Comparison of ENCODE assay signal across 8 mouse cellular contexts in genomic region chr6:39205650-39206580, GRCm38 (mm10). TPM values are rescaled to one million over a fixed set of nuclear protein-coding genes. Genes with fewer than 3 reads are reported as not detected.
DNase-seq lines count a peak whose midpoint lies in the region; ATAC-seq lines count a peak whose summit lies in the region.

No protein-coding gene starts in this region.

- peak overlapping the region; percentile 74 for H3K4me3 ChIP-seq in forebrain, embryonic 10.5 days
- H3K4me3 ChIP-seq in hindbrain, embryonic 14.5 days (replicated peaks; ENCODE audit: low read length) = peak overlapping the region; percentile 98
- H3K4me3 ChIP-seq in liver, embryonic 15.5 days (replicated peaks) = peak overlapping the region; percentile 99
- peak overlapping the region; percentile 99 for H3K4me3 ChIP-seq in neural tube, embryonic 11.5 days (ENCODE audit: low read depth, low read length)

- H3K4me1 ChIP-seq in forebrain, embryonic 10.5 days = peaks cover 20% of the 10 kb centered on the region
- peaks cover 16% of the 10 kb centered on the region for H3K4me1 ChIP-seq in hindbrain, embryonic 14.5 days (replicated peaks; ENCODE audit: control insufficient read depth, insufficient read depth, low read length)
- H3K4me1 ChIP-seq in liver, embryonic 15.5 days (replicated peaks) = peaks cover 37% of the 10 kb centered on the region
- peaks cover 4% of the 10 kb centered on the region; the same call in 1 of the 2 replicates for H3K4me1 ChIP-seq in neural tube, embryonic 11.5 days (ENCODE audit: control insufficient read depth, insufficient read depth, low read length)

- H3K36me3 ChIP-seq in forebrain, embryonic 10.5 days (replicated peaks) = peaks cover under 1% of the 10 kb centered on the region; the same call in 1 of the 2 replicates
- no peaks in the 10 kb centered on the region for H3K36me3 ChIP-seq in hindbrain, embryonic 14.5 days (replicated peaks; ENCODE audit: control insufficient read depth, insufficient read depth)
- H3K36me3 ChIP-seq in liver, embryonic 15.5 days (replicated peaks) = 0 out of 2 replicates have a peak, but pooled peaks cover 3% of the 10 kb centered on the region
- no peaks in the 10 kb centered on the region for H3K36me3 ChIP-seq in neural tube, embryonic 11.5 days (ENCODE audit: control insufficient read depth, insufficient read depth, low read length)

- peak overlapping the region; percentile 88 for H3K4me2 ChIP-seq in hindbrain, embryonic 14.5 days (replicated peaks)
- H3K4me2 ChIP-seq in liver, embryonic 15.5 days = peak overlapping the region; percentile 96
- H3K4me2 ChIP-seq in neural tube, embryonic 11.5 days (ENCODE audit: low read depth) = peak overlapping the region; percentile 74

- H3K9me3 ChIP-seq in forebrain, embryonic 10.5 days = no peaks in the 10 kb centered on the region
- no peaks in the 10 kb centered on the region for H3K9me3 ChIP-seq in hindbrain, embryonic 14.5 days (ENCODE audit: control insufficient read depth, low read length)
- H3K9me3 ChIP-seq in liver, embryonic 15.5 days (replicated peaks) = no peaks in the 10 kb centered on the region
- no peaks in the 10 kb centered on the region for H3K9me3 ChIP-seq in neural tube, embryonic 11.5 days (ENCODE audit: control insufficient read depth, low read length)

- H3K9ac ChIP-seq in hindbrain, embryonic 14.5 days = peak overlapping the region; percentile 99
- H3K9ac ChIP-seq in liver, embryonic 15.5 days = peak overlapping the region; percentile 100
- H3K9ac ChIP-seq in neural tube, embryonic 11.5 days (ENCODE audit: low read length) = peak overlapping the region; percentile 98

- no peaks in the 10 kb centered on the region for H3K27me3 ChIP-seq in forebrain, embryonic 10.5 days (ENCODE audit: poor library complexity, severe bottlenecking)
- no peaks in the 10 kb centered on the region for H3K27me3 ChIP-seq in hindbrain, embryonic 14.5 days (ENCODE audit: control insufficient read depth, insufficient read depth, low read length)
- peaks cover 4% of the 10 kb centered on the region; the same call in 1 of the 2 replicates for H3K27me3 ChIP-seq in liver, embryonic 15.5 days
- H3K27me3 ChIP-seq in neural tube, embryonic 11.5 days (ENCODE audit: control insufficient read depth, insufficient read depth, low read length) = no peaks in the 10 kb centered on the region

- intact Hi-C loops in heart, postnatal 36 days (cut with DNase I) = loop anchor here (1.0 to 10.0 kb wide), 7 partner anchors 51 to 519 kb away; partner anchors contain the start of genes Adck2, Braf, Hipk2 and Parp12

- ATAC-seq in activated CD4-positive, CD25-positive, alpha-beta regulatory T cell, adult 4 months = peak; percentile 10
- ATAC-seq in hindbrain, embryonic 14.5 days (ENCODE audit: low FRiP score) = peak; percentile 71
- peak; percentile 41 for ATAC-seq in liver, embryonic 15.5 days (ENCODE audit: insufficient read depth)
- ATAC-seq in neural tube, embryonic 11.5 days (ENCODE audit: insufficient read depth, low FRiP score, low TSS enrichment) = peak; percentile 68

- peak overlapping the region; percentile 95 for H3K27ac ChIP-seq in forebrain, embryonic 10.5 days
- peak overlapping the region; percentile 97 for H3K27ac ChIP-seq in hindbrain, embryonic 14.5 days
- H3K27ac ChIP-seq in liver, embryonic 15.5 days (replicated peaks) = peak overlapping the region; percentile 98
- H3K27ac ChIP-seq in neural tube, embryonic 11.5 days (ENCODE audit: low read depth, low read length) = peak overlapping the region; percentile 99

- under 1% methylated on average over 121 of the region's 121 CpGs for WGBS in forebrain, embryonic 10.5 days
- WGBS in hindbrain, embryonic 14.5 days = under 1% methylated on average over 85 of the region's 121 CpGs
- WGBS in liver, embryonic 15.5 days (ENCODE audit: insufficient replicate concordance) = under 1% methylated on average over 106 of the region's 121 CpGs
- WGBS in neural tube, embryonic 11.5 days = under 1% methylated on average over 85 of the region's 121 CpGs

- peak; percentile 46 to 76 for DNase-seq in heart, adult 18-20 months
- no peak for DNase-seq in heart, postnatal 36 days
- peak; percentile 75 for DNase-seq in forebrain, embryonic 10.5 days (ENCODE audit: extremely low spot score, low spot score)
- no peak for DNase-seq in hindbrain, embryonic 14.5 days (ENCODE audit: low spot score)
- DNase-seq in neural tube, embryonic 11.5 days (ENCODE audit: low spot score) = peak; percentile 50
- DNase-seq in thymus, postnatal 4 days = peak; percentile 75

RNA-seq across cellular contexts. Expression of gene Kdm7a, which starts 0.7 kb away (rescaled TPM):
- total RNA-seq in heart, adult 18-20 months (2021) = 10 to 100 TPM; 18.7 to 18.8 TPM
- 10 to 100 TPM; 17.9 to 22.4 TPM for total RNA-seq in heart, postnatal 36 days (2021)
- 10 to 100 TPM; 10.5 to 11.4 TPM for polyA plus RNA-seq in activated CD4-positive, CD25-positive, alpha-beta regulatory T cell, adult 4 months (2017; shearing (Covaris generic))
- 9.7 and 9.8 TPM in 2 replicates for polyA plus RNA-seq in forebrain, embryonic 10.5 days (2016; fragmentation: Nextera tagmentation; extraction: Ambion mirVana)
- polyA plus RNA-seq in hindbrain, embryonic 14.5 days (2014; fragmentation: Nextera tagmentation; extraction: Ambion mirVana) = 5.5 TPM in 2 replicates
- 12.1 and 12.5 TPM in 2 replicates for polyA plus RNA-seq in liver, embryonic 15.5 days (2015; fragmentation: Nextera tagmentation; extraction: Ambion mirVana)
- polyA plus RNA-seq in neural tube, embryonic 11.5 days (2014; fragmentation: Nextera tagmentation; extraction: Ambion mirVana) = 18.5 and 19.7 TPM in 2 replicates

Comparison
In these comparisons a context has a peak if more than half of its experiments do, and no peak if none do; other contexts are left out.
1. DNase-seq: peak in heart, adult 18-20 months (2 of 2), forebrain, embryonic 10.5 days (single experiment), neural tube, embryonic 11.5 days (single experiment) and thymus, postnatal 4 days (single experiment); none in heart, postnatal 36 days (0 of 2) and hindbrain, embryonic 14.5 days (single experiment).
2. ATAC-seq: peak in every context shown above with its lines; median percentile 71 in hindbrain, embryonic 14.5 days; 68 in neural tube, embryonic 11.5 days; 41 in liver, embryonic 15.5 days; 10 in activated CD4-positive, CD25-positive, alpha-beta regulatory T cell, adult 4 months.
3. Peak in every context shown above with its lines, with median percentiles within 50 percentile points of each other: H3K27ac ChIP-seq, H3K4me3 ChIP-seq, H3K4me2 ChIP-seq and H3K9ac ChIP-seq.